Mouse (Mus musculus) myocyte (in vitro differentiated cells): ENCODE results near the gene Sema4b.

ENCODE experiments used
- MAX ChIP-seq: IDR thresholded peaks from one replicate; pipeline ENCODE4 v1.6.1; 2011; ENCODE audit warnings: low read depth, mild to moderate bottlenecking, control low read depth
- POLR2A ChIP-seq: IDR thresholded peaks from one replicate; pipeline ENCODE4 v1.6.1; 2011; ENCODE audit warnings: low read depth, mild to moderate bottlenecking, control low read depth, moderate library complexity; ENCODE audit not compliant: insufficient read length
- POLR2AphosphoS2 ChIP-seq: IDR thresholded peaks from one replicate; pipeline ENCODE4 v1.6.1; 2011; ENCODE audit warnings: low read depth, control low read depth; ENCODE audit not compliant: insufficient read length

DNA sequence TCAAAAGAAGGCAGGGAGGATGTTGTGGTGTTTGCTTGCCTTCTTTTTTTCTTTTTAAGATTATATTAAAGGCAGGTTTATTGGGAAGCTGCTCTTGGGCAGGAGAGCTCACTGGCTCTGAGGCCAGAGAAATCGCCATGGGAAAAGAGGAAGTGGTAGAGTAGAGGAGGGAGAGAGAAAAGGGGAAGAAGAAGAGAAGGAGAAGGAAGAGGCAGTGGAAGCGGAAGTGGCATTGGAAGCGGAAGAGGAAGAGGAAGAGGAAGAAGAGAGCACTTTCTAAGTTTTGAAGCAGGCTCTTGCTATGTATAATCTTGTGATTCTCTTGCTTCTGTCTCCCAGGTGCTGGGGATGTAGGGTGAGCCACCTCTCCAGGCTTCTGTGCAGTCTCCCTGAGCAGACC is 32.0 kb upstream of the Sema4b start:
- TF ChIP-seq POLR2A, result no peak
- TF ChIP-seq POLR2AphosphoS2, result no peak
- TF ChIP-seq MAX, result no peak
